Mouse (Mus musculus): ENCODE data around the gene Zfp866.

DNA sequence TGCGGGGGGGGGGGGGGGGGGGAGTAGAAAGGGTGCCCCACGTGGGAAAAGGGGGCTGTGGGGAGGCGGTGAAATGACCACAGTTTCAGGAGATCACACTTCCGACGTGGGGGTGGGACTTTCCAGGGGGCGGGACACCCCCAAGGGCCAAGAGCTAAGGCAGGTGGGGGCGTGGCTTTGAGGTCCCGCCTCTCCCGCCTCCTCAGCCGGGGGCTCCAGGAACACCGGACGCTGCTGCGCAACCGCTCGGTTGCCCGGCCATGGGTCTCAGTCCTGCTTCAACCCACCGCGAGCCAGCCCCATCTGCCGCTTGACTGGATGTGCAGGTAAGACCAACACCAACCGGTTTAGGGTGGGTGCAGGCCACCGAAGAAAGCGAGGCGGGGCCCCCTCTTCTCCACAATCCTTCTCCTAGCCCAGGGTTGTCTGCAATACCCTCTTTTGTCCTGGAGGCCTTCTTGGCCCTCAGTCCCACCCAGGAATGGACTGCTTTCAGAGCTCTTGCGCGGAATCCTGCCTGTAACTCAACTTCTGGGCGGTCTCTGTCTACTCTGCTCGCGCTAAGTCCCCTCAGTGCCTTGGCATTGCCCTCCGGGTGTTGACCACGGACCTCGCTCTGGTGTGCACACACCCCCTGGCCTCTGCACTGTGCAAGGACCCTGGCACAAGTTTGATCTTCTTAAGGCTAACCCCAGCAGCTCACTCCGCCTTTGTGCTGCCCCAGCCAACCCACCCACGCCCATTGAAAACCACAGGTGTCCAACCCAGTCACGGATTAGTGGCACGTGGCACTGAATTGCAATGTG, 31.6 kb upstream of the Zfp866 start, which contains the start of gene Lpar2:
- TF ChIP-seq GATA1 (IDR thresholded peaks at IDR 0.05; ENCODE audit: borderline replicate concordance, low read length) (no peak), FLI1 (IDR thresholded peaks at IDR 0.05; ENCODE audit: low read length) (no peak)

Data from megakaryocyte, embryonic 14.5 days (primary cell).